Mouse (Mus musculus) stomach, postnatal 0 days (tissue): ENCODE measurements at regions not wholly inside any gene's neighbourhood (a gene's known extent, or its start where the extent isn't known, plus 50 kb on each side); places are given as distances from the start of the nearest gene placed in this dataset.

ENCODE experiments used
- ATAC-seq: fragments of 200-750 bp; cut with Nextera tagmentation; 2 replicates; pipeline ENCODE4 v1.8.0; 2017; ENCODE audit not compliant: low FRiP score, low TSS enrichment
- DNase-seq: peaks from one replicate; pipeline ENCODE4 v3.0.0-alpha.2; 2016; ENCODE audit warnings: low spot score
- H3K27ac ChIP-seq: fragments of 300-500 bp; sonication (generic); replicated peaks from 2 replicates; pipeline ENCODE4 v1.5.1; 2014; ENCODE audit warnings: mild to moderate bottlenecking, control low read depth
- H3K27me3 ChIP-seq: fragments of 300-500 bp; sonication (generic); 2 replicates; pipeline ENCODE4 v1.6.1; 2014; ENCODE audit warnings: low read length; ENCODE audit not compliant: control insufficient read depth, insufficient read depth
- H3K36me3 ChIP-seq: fragments of 300-500 bp; sonication (generic); 2 replicates; pipeline ENCODE4 v1.6.1; 2014; ENCODE audit warnings: low read length, mixed read lengths; ENCODE audit not compliant: control insufficient read depth, insufficient read depth
- H3K4me1 ChIP-seq: fragments of 300-500 bp; sonication (generic); replicated peaks from 2 replicates; pipeline ENCODE4 v1.6.1; 2014; ENCODE audit warnings: antibody characterized with exemption; ENCODE audit not compliant: control insufficient read depth, insufficient read depth
- H3K4me2 ChIP-seq: fragments of 300-500 bp; sonication (generic); replicated peaks from 2 replicates; pipeline ENCODE4 v1.6.1; 2014; ENCODE audit warnings: low read depth, mild to moderate bottlenecking, control low read depth, moderate library complexity
- H3K4me3 ChIP-seq: fragments of 300-500 bp; sonication (generic); 2 replicates; pipeline ENCODE4 v1.5.1; 2014; ENCODE audit warnings: low read depth, low read length, control low read depth
- H3K9ac ChIP-seq: fragments of 300-500 bp; sonication (generic); 2 replicates; pipeline ENCODE4 v1.6.1; 2014; ENCODE audit warnings: mild to moderate bottlenecking, low read length, control low read depth, mixed read lengths
- H3K9me3 ChIP-seq: fragments of 300-500 bp; sonication (generic); 2 replicates; pipeline ENCODE4 v1.6.1; 2016; ENCODE audit warnings: low read length; ENCODE audit not compliant: control insufficient read depth
- CTCF ChIP-seq: IDR thresholded peaks from 2 replicates; pipeline ENCODE4 v1.5.1; 2016; ENCODE audit warnings: antibody characterized with exemption, low read depth, mild to moderate bottlenecking, moderate library complexity
- EP300 ChIP-seq: optimal IDR thresholded peaks from 2 replicates; pipeline ENCODE3; 2016; ENCODE audit warnings: antibody characterized with exemption
- WGBS: fragments of 180-500 bp; shearing (Covaris S2); extraction: QIAGEN DNeasy Blood & Tissue Kit; methylation state at CpG from one replicate; pipeline ENCODE4 v1.1.7; 2014; 5-methylcytosine and 5-hydroxymethylcytosine counted together

GRCm38 (mm10) chr9:46467671-46468070 is 147.9 kb upstream of the 4931429L15Rik start:
- TF ChIP-seq EP300 (no peak), CTCF (no peak)
- Histone ChIP-seq H3K27me3 (no peaks in the 10 kb centered on the region), H3K4me3 (no peak overlapping the region), H3K27ac (no peak overlapping the region), H3K36me3 (no peaks in the 10 kb centered on the region), H3K4me1 (no peaks in the 10 kb centered on the region), H3K9ac (no peak overlapping the region), H3K4me2 (no peak overlapping the region), H3K9me3 (no peaks in the 10 kb centered on the region)
- WGBS = 63% methylated on average over 3 of the region's 3 CpGs
- no peak for ATAC-seq
- no peak for DNase-seq

GRCm38 (mm10) chr9:46462681-46463080 is 142.9 kb upstream of the 4931429L15Rik start:
- Histone ChIP-seq H3K27ac (no peak overlapping the region), H3K4me1 (no peaks in the 10 kb centered on the region), H3K9ac (no peak overlapping the region), H3K9me3 (no peaks in the 10 kb centered on the region), H3K4me3 (no peak overlapping the region), H3K27me3 (no peaks in the 10 kb centered on the region), H3K36me3 (no peaks in the 10 kb centered on the region), H3K4me2 (no peak overlapping the region)
- TF ChIP-seq CTCF (no peak), EP300 (no peak)
- no peak for DNase-seq
- WGBS = 87% methylated on average over 5 of the region's 5 CpGs
- no peak for ATAC-seq

GRCm38 (mm10) chr9:46457945-46458344 is 138.2 kb upstream of the 4931429L15Rik start:
- DNase-seq = no peak
- H3K4me3 ChIP-seq = no peak overlapping the region
- no peak for ATAC-seq
- no peaks in the 10 kb centered on the region for H3K9me3 ChIP-seq
- no peak overlapping the region for H3K27ac ChIP-seq
- H3K4me1 ChIP-seq = no peaks in the 10 kb centered on the region
- no peak overlapping the region for H3K9ac ChIP-seq
- no peak overlapping the region for H3K4me2 ChIP-seq
- WGBS = 81% methylated on average over 6 of the region's 6 CpGs
- TF ChIP-seq CTCF = no peak
- no peak for TF ChIP-seq EP300
- no peaks in the 10 kb centered on the region for H3K36me3 ChIP-seq
- H3K27me3 ChIP-seq = no peaks in the 10 kb centered on the region

- DNase-seq = no peak
- Histone ChIP-seq H3K27ac (no peak overlapping the region), H3K4me1 (no peaks in the 10 kb centered on the region), H3K4me3 (no peak overlapping the region), H3K27me3 (no peaks in the 10 kb centered on the region), H3K36me3 (no peaks in the 10 kb centered on the region), H3K9ac (no peak overlapping the region), H3K9me3 (no peaks in the 10 kb centered on the region), H3K4me2 (no peak overlapping the region)
- WGBS = 62% methylated on average over 7 of the region's 7 CpGs
- TF ChIP-seq CTCF = no peak
- TF ChIP-seq EP300 = no peak
- ATAC-seq = no peak; the same call in 1 of the 2 replicates
Measured at GRCm38 (mm10) chr9:46454807-46455610, 135.2 kb upstream of the 4931429L15Rik start.

GRCm38 (mm10) chr9:46443191-46444095 is 123.7 kb upstream of the 4931429L15Rik start:
- H3K9me3 ChIP-seq = no peaks in the 10 kb centered on the region
- H3K27ac ChIP-seq = no peak overlapping the region
- no peak overlapping the region for H3K9ac ChIP-seq
- TF ChIP-seq CTCF (no peak), EP300 (no peak)
- H3K4me3 ChIP-seq = peak overlapping the region; percentile 28
- ATAC-seq (no peak), DNase-seq (peak; percentile 29)
- 3% methylated on average over 53 of the region's 53 CpGs for WGBS
- H3K4me2 ChIP-seq = peak overlapping the region; percentile 44
- H3K27me3 ChIP-seq = peaks cover 2% of the 10 kb centered on the region; the same call in 1 of the 2 replicates
- 0 out of 2 replicates have a peak, but pooled peaks cover 4% of the 10 kb centered on the region for H3K4me1 ChIP-seq
- no peaks in the 10 kb centered on the region for H3K36me3 ChIP-seq
